Mouse (Mus musculus) embryonic facial prominence, embryonic 14.5 days (tissue): Measurements from ENCODE around the gene Ptprg. TPM values are rescaled to one million over a fixed set of nuclear protein-coding genes. Genes with fewer than 3 reads are reported as not detected.

Experiments
- ATAC-seq: fragments of 200-750 bp; cut with Nextera tagmentation; 2 replicates; pipeline ENCODE4 v1.8.0; 2017; ENCODE audit warnings: low read depth, moderate number of reproducible peaks, moderate TSS enrichment
- DNase-seq: peaks from one replicate; pipeline ENCODE4 v3.0.0-alpha.2; 2015; ENCODE audit warnings: low spot score
- H3K27ac ChIP-seq: fragments of 300-500 bp; sonication (generic); replicated peaks from 2 replicates; pipeline ENCODE4 v1.5.1; 2014; ENCODE audit warnings: low read depth, mild to moderate bottlenecking, low read length, moderate library complexity
- H3K27me3 ChIP-seq: fragments of 300-500 bp; sonication (generic); replicated peaks from 2 replicates; pipeline ENCODE4 v1.6.1; 2014; ENCODE audit warnings: low read length; ENCODE audit not compliant: control insufficient read depth, insufficient read depth
- H3K36me3 ChIP-seq: fragments of 300-500 bp; sonication (generic); 2 replicates; pipeline ENCODE4 v1.6.1; 2014; ENCODE audit warnings: low read length, mixed read lengths; ENCODE audit not compliant: control insufficient read depth, insufficient read depth
- H3K4me1 ChIP-seq: fragments of 300-500 bp; sonication (generic); 2 replicates; pipeline ENCODE4 v1.6.1; 2014; ENCODE audit warnings: antibody characterized with exemption, low read length; ENCODE audit not compliant: control insufficient read depth, insufficient read depth
- H3K4me2 ChIP-seq: fragments of 300-500 bp; sonication (generic); 2 replicates; pipeline ENCODE4 v1.6.1; 2014; ENCODE audit warnings: low read depth, mild to moderate bottlenecking, low read length, moderate library complexity, mixed read lengths
- H3K4me3 ChIP-seq: fragments of 300-500 bp; sonication (generic); 2 replicates; pipeline ENCODE4 v1.5.1; 2014; ENCODE audit warnings: low read depth, mild to moderate bottlenecking, low read length
- H3K9ac ChIP-seq: fragments of 300-500 bp; sonication (generic); 2 replicates; pipeline ENCODE4 v1.6.1; 2014; ENCODE audit warnings: low read depth, mild to moderate bottlenecking, low read length, moderate library complexity, mixed read lengths
- H3K9me3 ChIP-seq: fragments of 300-500 bp; sonication (generic); 2 replicates; pipeline ENCODE4 v1.6.1; 2016; ENCODE audit warnings: low read length; ENCODE audit not compliant: control insufficient read depth
- WGBS: fragments of 180-500 bp; shearing (Covaris S2); extraction: QIAGEN DNeasy Blood & Tissue Kit; methylation state at CpG from one replicate; pipeline ENCODE4 v1.1.7; 2014; 5-methylcytosine and 5-hydroxymethylcytosine counted together
- polyA plus RNA-seq: library from polyadenylated mRNA; unstranded; fragments of >200 nt; fragmentation: Nextera tagmentation; extraction: Ambion mirVana; gene quantifications from 2 replicates; pipeline ENCODE4 v1.2.1, GENCODE M21; 2014

Gene Ptprg
- polyA plus RNA-seq, 1 experiment from 2014 or later = 23.5 TPM

DNA sequence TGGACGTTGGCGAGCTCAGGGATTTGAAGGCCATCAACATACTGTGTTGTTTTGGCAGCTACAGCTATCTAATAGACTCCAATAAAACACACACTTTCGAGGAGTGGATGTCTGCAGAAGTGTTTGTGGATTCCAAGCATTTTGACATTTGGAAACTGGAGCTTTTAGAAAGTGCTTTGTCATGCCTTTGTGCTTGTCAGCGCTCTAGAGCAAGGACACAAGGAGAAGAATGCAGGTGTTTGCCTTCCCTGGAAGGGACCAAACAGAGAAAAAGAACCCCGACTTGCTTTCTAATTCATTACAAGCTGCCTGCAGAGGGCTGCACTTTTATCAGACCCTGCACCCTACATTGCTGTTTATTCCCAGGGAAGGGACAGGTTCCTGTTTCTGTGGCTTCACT is 560.0 kb downstream of the Ptprg start:
- ATAC-seq (no peak), DNase-seq (no peak)
- Histone ChIP-seq H3K9ac (no peak overlapping the region), H3K4me2 (no peak overlapping the region), H3K36me3 (no peaks in the 10 kb centered on the region), H3K27me3 (no peaks in the 10 kb centered on the region), H3K27ac (no peak overlapping the region), H3K9me3 (no peaks in the 10 kb centered on the region), H3K4me3 (no peak overlapping the region), H3K4me1 (no peaks in the 10 kb centered on the region)
- WGBS = 62% methylated on average over 5 of the region's 5 CpGs

- Histone ChIP-seq H3K9ac (no peak overlapping the region), H3K27me3 (no peaks in the 10 kb centered on the region), H3K36me3 (no peaks in the 10 kb centered on the region), H3K4me2 (no peak overlapping the region), H3K27ac (no peak overlapping the region), H3K4me3 (no peak overlapping the region), H3K4me1 (no peaks in the 10 kb centered on the region), H3K9me3 (no peaks in the 10 kb centered on the region)
- no peak for ATAC-seq
- WGBS = 77% methylated on average over 6 of the region's 6 CpGs
- no peak for DNase-seq
These were observed 560.7 kb downstream of the Ptprg start for GRCm38 (mm10) chr14:12114016-12114415.

DNA sequence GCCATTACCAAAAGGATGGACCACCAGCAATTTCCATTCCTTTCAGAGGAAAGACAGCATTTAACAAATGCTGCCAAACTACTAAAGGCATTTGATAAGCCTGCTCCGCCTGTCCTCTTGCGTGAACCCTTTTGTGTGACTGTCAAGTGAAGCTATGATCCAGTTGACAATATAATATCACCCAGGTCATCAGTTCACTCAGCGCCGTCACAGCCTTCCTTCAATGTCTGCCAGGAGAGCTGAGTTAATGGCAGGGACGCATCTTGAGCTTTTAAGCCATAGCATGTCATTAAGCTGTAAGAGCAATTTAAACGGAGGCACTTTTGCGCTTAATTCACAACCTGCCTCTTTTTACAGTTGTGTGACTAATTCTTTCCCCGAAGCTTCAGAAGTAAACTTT is 565.9 kb downstream of the Ptprg start:
- no peak overlapping the region for H3K4me3 ChIP-seq
- no peak overlapping the region for H3K9ac ChIP-seq
- no peak for ATAC-seq
- no peaks in the 10 kb centered on the region for H3K27me3 ChIP-seq
- WGBS = 70% methylated on average over 8 of the region's 8 CpGs
- H3K36me3 ChIP-seq = 0 out of 2 replicates have a peak, but pooled peaks cover 6% of the 10 kb centered on the region
- no peak overlapping the region for H3K4me2 ChIP-seq
- no peaks in the 10 kb centered on the region for H3K4me1 ChIP-seq
- H3K27ac ChIP-seq = no peak overlapping the region
- no peak for DNase-seq
- no peaks in the 10 kb centered on the region for H3K9me3 ChIP-seq

- 0 out of 2 replicates have a peak, but pooled peaks cover 6% of the 10 kb centered on the region for H3K36me3 ChIP-seq
- 88% methylated on average over 7 of the region's 7 CpGs for WGBS
These were observed 568.6 kb downstream of the Ptprg start for GRCm38 (mm10) chr14:12121906-12122305.

GRCm38 (mm10) chr14:12124682-12125081 is 571.4 kb downstream of the Ptprg start:
- 74% methylated on average over 3 of the region's 3 CpGs for WGBS
- H3K27ac ChIP-seq = no peak overlapping the region
- H3K4me2 ChIP-seq = no peak overlapping the region
- no peak overlapping the region for H3K9ac ChIP-seq
- no peaks in the 10 kb centered on the region for H3K27me3 ChIP-seq
- no peaks in the 10 kb centered on the region for H3K9me3 ChIP-seq
- H3K4me1 ChIP-seq = no peaks in the 10 kb centered on the region
- no peak overlapping the region for H3K4me3 ChIP-seq
- DNase-seq (no peak), ATAC-seq (no peak)
- H3K36me3 ChIP-seq = 0 out of 2 replicates have a peak, but pooled peaks cover 6% of the 10 kb centered on the region

More at GRCm38 (mm10) chr14:12121906-12122305, 568.6 kb downstream of the Ptprg start:
- ATAC-seq (no peak), DNase-seq (no peak)
- H3K27ac ChIP-seq = no peak overlapping the region
- no peak overlapping the region for H3K4me3 ChIP-seq
- no peaks in the 10 kb centered on the region for H3K4me1 ChIP-seq
- no peak overlapping the region for H3K4me2 ChIP-seq
- H3K9me3 ChIP-seq = no peaks in the 10 kb centered on the region
- H3K9ac ChIP-seq = no peak overlapping the region
- H3K27me3 ChIP-seq = no peaks in the 10 kb centered on the region

DNA sequence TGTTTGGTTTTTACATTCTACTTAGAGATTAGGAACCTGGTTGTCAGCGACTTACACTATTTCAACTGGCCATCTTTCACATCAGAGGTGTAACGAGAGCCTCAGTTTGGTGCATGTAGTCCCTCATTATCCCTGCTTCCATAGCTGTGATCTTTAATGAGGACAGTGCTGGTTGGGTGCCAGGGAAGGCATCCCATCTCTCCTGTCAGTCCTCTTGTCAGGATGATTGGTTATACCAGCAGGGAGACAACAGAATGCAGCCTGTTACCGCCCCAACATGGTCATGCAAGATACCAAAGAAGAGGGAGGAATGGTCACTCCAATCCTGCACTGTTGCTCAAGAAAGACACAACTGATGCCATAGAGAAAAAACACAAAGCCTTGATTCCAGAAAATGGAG is 574.6 kb downstream of the Ptprg start:
- H3K4me1 ChIP-seq = no peaks in the 10 kb centered on the region
- H3K27ac ChIP-seq = no peak overlapping the region
- ATAC-seq = no peak
- no peak overlapping the region for H3K4me2 ChIP-seq
- H3K9me3 ChIP-seq = no peaks in the 10 kb centered on the region
- no peaks in the 10 kb centered on the region for H3K36me3 ChIP-seq
- H3K9ac ChIP-seq = no peak overlapping the region
- H3K27me3 ChIP-seq = no peaks in the 10 kb centered on the region
- H3K4me3 ChIP-seq = no peak overlapping the region
- no peak for DNase-seq
- WGBS = 88% methylated on average over 3 of the region's 3 CpGs

DNA sequence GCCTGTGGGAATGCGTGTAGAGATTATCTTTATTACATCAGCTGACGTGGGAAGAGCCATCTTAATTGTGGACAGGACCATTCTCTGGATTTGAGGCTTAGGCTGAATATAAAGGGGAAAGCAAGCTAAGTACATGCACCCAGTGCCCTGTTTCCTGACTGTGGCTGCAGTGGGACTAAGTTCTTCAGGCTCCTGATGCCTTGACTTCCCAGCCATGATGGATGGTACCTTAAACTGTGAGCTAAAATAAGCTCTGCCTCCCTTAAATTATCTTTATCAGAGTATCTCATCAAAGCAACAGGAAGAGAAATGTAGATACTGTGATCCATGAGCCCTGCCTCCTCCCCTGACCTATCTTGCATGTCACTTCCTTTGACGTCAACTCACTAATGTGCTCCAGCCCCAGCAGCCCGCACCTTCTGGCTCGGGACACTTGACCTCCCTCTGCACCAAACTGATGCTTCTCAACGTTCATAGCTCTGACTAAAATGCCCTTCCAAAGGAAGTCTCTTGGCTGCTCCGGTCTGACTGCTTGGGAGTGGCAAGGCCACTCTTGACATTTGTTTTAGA is 578.8 kb downstream of the Ptprg start:
- H3K4me1 ChIP-seq = no peaks in the 10 kb centered on the region
- ATAC-seq (no peak), DNase-seq (no peak)
- H3K4me3 ChIP-seq = no peak overlapping the region
- H3K36me3 ChIP-seq = no peaks in the 10 kb centered on the region
- WGBS = 70% methylated on average over 7 of the region's 7 CpGs
- H3K27me3 ChIP-seq = no peaks in the 10 kb centered on the region
- H3K9me3 ChIP-seq = no peaks in the 10 kb centered on the region
- H3K4me2 ChIP-seq = no peak overlapping the region
- H3K9ac ChIP-seq = no peak overlapping the region
- no peak overlapping the region for H3K27ac ChIP-seq

DNA sequence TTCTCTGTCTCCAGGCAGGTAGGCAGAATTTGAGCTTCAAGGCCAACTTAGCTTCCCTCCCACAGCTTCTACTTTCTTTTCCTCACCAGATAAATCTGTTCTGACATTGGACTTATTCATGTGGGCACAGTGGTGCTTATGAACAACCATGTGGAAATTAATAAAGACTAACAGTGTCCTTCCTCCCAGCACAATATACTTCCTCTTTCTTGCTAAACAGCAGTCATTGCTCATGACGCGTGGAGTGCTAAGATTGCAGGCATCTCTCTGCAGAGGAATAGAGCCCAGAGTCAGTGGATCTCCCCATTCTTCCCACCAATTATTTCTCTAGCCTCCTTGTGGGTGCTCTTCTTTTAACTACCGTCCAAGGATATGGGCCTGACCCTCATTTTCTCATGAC is 579.8 kb downstream of the Ptprg start:
- no peak overlapping the region for H3K27ac ChIP-seq
- 80% methylated on average over 3 of the region's 3 CpGs for WGBS
- no peak for ATAC-seq

GRCm38 (mm10) chr14:12134504-12134903 is 581.2 kb downstream of the Ptprg start:
- H3K9ac ChIP-seq = no peak overlapping the region
- H3K36me3 ChIP-seq = no peaks in the 10 kb centered on the region
- DNase-seq (no peak), ATAC-seq (no peak)
- WGBS = 85% methylated on average over 4 of the region's 4 CpGs
- H3K9me3 ChIP-seq = no peaks in the 10 kb centered on the region
- H3K27ac ChIP-seq = no peak overlapping the region
- H3K27me3 ChIP-seq = no peaks in the 10 kb centered on the region
- no peak overlapping the region for H3K4me2 ChIP-seq
- no peak overlapping the region for H3K4me3 ChIP-seq
- H3K4me1 ChIP-seq = no peaks in the 10 kb centered on the region

More for the DNA sequence above, 579.8 kb downstream of the Ptprg start:
- Histone ChIP-seq H3K27me3 (no peaks in the 10 kb centered on the region), H3K4me2 (no peak overlapping the region), H3K4me1 (no peaks in the 10 kb centered on the region), H3K4me3 (no peak overlapping the region), H3K36me3 (no peaks in the 10 kb centered on the region), H3K9me3 (no peaks in the 10 kb centered on the region), H3K9ac (no peak overlapping the region)
- no peak for DNase-seq
